Mouse (Mus musculus): ENCODE measurements around the gene Wnk3. TPM values are rescaled to one million over a fixed set of nuclear protein-coding genes. Genes with fewer than 3 reads are reported as not detected.
A peak's percentile ranks its signal among the peaks of the same experiment; 100 is the strongest.
"Not testable (repeated sequence)": the region's sequence is repeated elsewhere in the genome, so short reads cannot be mapped to it uniquely, and the experiment has no call there.

Wnk3 gene
- not detected in 2 replicates for polyA plus RNA-seq (2012; ENCODE audit: insufficient read depth, insufficient read length, low replicate concordance, missing spikeins)

GRCm38 (mm10) chrX:151197778-151198177, at the start of gene Wnk3:
Gene Wnk3, plus strand, starts transcription at chrX:151198078.
- no peak within 1 kb of the TSS for H3K27ac ChIP-seq (ENCODE audit: insufficient read depth, low read depth, low read length)
- 96% methylated on average over 2 of the region's 2 CpGs for WGBS
- TF ChIP-seq CTCF (IDR thresholded peaks at IDR 0.05; ENCODE audit: insufficient read depth, low read depth, low read length) (no peak), POLR2A (IDR thresholded peaks at IDR 0.05; ENCODE audit: insufficient read depth, low read depth, low read length) (no peak)
- no peak within 1 kb of the TSS for H3K4me3 ChIP-seq (ENCODE audit: insufficient read depth, low read depth, low read length)
- no peaks in the 10 kb centered on the region for H3K4me1 ChIP-seq (ENCODE audit: control insufficient read depth, insufficient read depth, low read length)

- H3K4me3 ChIP-seq (ENCODE audit: insufficient read depth, low read depth, low read length) = no peak overlapping the region
- WGBS = 73% methylated on average over 6 of the region's 6 CpGs
- H3K4me1 ChIP-seq (ENCODE audit: control insufficient read depth, insufficient read depth, low read length) = no peaks in the 10 kb centered on the region
- no peak for TF ChIP-seq CTCF (IDR thresholded peaks at IDR 0.05; ENCODE audit: insufficient read depth, low read depth, low read length)
- no peak for TF ChIP-seq POLR2A (IDR thresholded peaks at IDR 0.05; ENCODE audit: insufficient read depth, low read depth, low read length)
- H3K27ac ChIP-seq (ENCODE audit: insufficient read depth, low read depth, low read length) = no peak overlapping the region
Measured at GRCm38 (mm10) chrX:151158414-151158813, 39.5 kb upstream of the Wnk3 start.

- 17% methylated on average over 24 of the region's 25 CpGs for WGBS
- Histone ChIP-seq H3K4me3 (ENCODE audit: insufficient read depth, low read depth, low read length) (peak overlapping the region; percentile 68), H3K27ac (ENCODE audit: insufficient read depth, low read depth, low read length) (peak overlapping the region; percentile 94), H3K4me1 (ENCODE audit: control insufficient read depth, insufficient read depth, low read length) (no peaks in the 10 kb centered on the region)
- TF ChIP-seq POLR2A (IDR thresholded peaks at IDR 0.05; ENCODE audit: insufficient read depth, low read depth, low read length) (no peak; the same call in 1 of the 2 replicates), CTCF (IDR thresholded peaks at IDR 0.05; ENCODE audit: insufficient read depth, low read depth, low read length) (no peak)
Measured at GRCm38 (mm10) chrX:151168438-151169131, 29.3 kb upstream of the Wnk3 start.

- peak overlapping the region; percentile 94; the same call in 1 of the 2 replicates for H3K27ac ChIP-seq (ENCODE audit: insufficient read depth, low read depth, low read length)
- H3K4me3 ChIP-seq (ENCODE audit: insufficient read depth, low read depth, low read length) = peak overlapping the region; percentile 68
- 15% methylated on average over 49 of the region's 58 CpGs for WGBS
- H3K4me1 ChIP-seq (ENCODE audit: control insufficient read depth, insufficient read depth, low read length) = no peaks in the 10 kb centered on the region
- TF ChIP-seq POLR2A (IDR thresholded peaks at IDR 0.05; ENCODE audit: insufficient read depth, low read depth, low read length) = no peak
Measured at GRCm38 (mm10) chrX:151169261-151169961, 28.5 kb upstream of the Wnk3 start.

- not testable (repeated sequence) for H3K27ac ChIP-seq (ENCODE audit: insufficient read depth, low read depth, low read length); H3K4me3 ChIP-seq (ENCODE audit: insufficient read depth, low read depth, low read length); H3K4me1 ChIP-seq (ENCODE audit: control insufficient read depth, insufficient read depth, low read length)
- WGBS = 73% methylated on average over 3 of the region's 3 CpGs
Measured at GRCm38 (mm10) chrX:151173134-151173533, 24.7 kb upstream of the Wnk3 start.

GRCm38 (mm10) chrX:151298329-151298728, 100.5 kb downstream of the Wnk3 start:
- TF ChIP-seq CTCF (IDR thresholded peaks at IDR 0.05; ENCODE audit: insufficient read depth, low read depth, low read length) (no peak), POLR2A (IDR thresholded peaks at IDR 0.05; ENCODE audit: insufficient read depth, low read depth, low read length) (no peak)
- Histone ChIP-seq H3K4me3 (ENCODE audit: insufficient read depth, low read depth, low read length) (no peak overlapping the region), H3K27ac (ENCODE audit: insufficient read depth, low read depth, low read length) (no peak overlapping the region), H3K4me1 (ENCODE audit: control insufficient read depth, insufficient read depth, low read length) (no peaks in the 10 kb centered on the region)

- Histone ChIP-seq H3K27ac (ENCODE audit: insufficient read depth, low read depth, low read length) (no peak overlapping the region), H3K4me1 (ENCODE audit: control insufficient read depth, insufficient read depth, low read length) (no peaks in the 10 kb centered on the region), H3K4me3 (ENCODE audit: insufficient read depth, low read depth, low read length) (no peak overlapping the region)
- no peak for TF ChIP-seq POLR2A (IDR thresholded peaks at IDR 0.05; ENCODE audit: insufficient read depth, low read depth, low read length)
- no peak for TF ChIP-seq CTCF (IDR thresholded peaks at IDR 0.05; ENCODE audit: insufficient read depth, low read depth, low read length)
- 79% methylated on average over 4 of the region's 4 CpGs for WGBS
Measured at GRCm38 (mm10) chrX:151313732-151314131, 115.9 kb downstream of the Wnk3 start.

- Histone ChIP-seq H3K4me1 (ENCODE audit: control insufficient read depth, insufficient read depth, low read length) (no peaks in the 10 kb centered on the region), H3K27ac (ENCODE audit: insufficient read depth, low read depth, low read length) (no peak overlapping the region), H3K4me3 (ENCODE audit: insufficient read depth, low read depth, low read length) (no peak overlapping the region)
- 92% methylated on average over 2 of the region's 2 CpGs for WGBS
- no peak for TF ChIP-seq CTCF (IDR thresholded peaks at IDR 0.05; ENCODE audit: insufficient read depth, low read depth, low read length)
- TF ChIP-seq POLR2A (IDR thresholded peaks at IDR 0.05; ENCODE audit: insufficient read depth, low read depth, low read length) = no peak
Measured at GRCm38 (mm10) chrX:151333615-151334014, 135.7 kb downstream of the Wnk3 start.

GRCm38 (mm10) chrX:151337804-151338203, 139.9 kb downstream of the Wnk3 start:
- WGBS = 53% methylated on average over 4 of the region's 4 CpGs
- Histone ChIP-seq H3K4me1 (ENCODE audit: control insufficient read depth, insufficient read depth, low read length) (no peaks in the 10 kb centered on the region), H3K4me3 (ENCODE audit: insufficient read depth, low read depth, low read length) (no peak overlapping the region), H3K27ac (ENCODE audit: insufficient read depth, low read depth, low read length) (no peak overlapping the region)
- no peak for TF ChIP-seq CTCF (IDR thresholded peaks at IDR 0.05; ENCODE audit: insufficient read depth, low read depth, low read length)
- no peak for TF ChIP-seq POLR2A (IDR thresholded peaks at IDR 0.05; ENCODE audit: insufficient read depth, low read depth, low read length)
